ENCODE assay signal across 27 mouse cellular contexts in the genomic region with DNA sequence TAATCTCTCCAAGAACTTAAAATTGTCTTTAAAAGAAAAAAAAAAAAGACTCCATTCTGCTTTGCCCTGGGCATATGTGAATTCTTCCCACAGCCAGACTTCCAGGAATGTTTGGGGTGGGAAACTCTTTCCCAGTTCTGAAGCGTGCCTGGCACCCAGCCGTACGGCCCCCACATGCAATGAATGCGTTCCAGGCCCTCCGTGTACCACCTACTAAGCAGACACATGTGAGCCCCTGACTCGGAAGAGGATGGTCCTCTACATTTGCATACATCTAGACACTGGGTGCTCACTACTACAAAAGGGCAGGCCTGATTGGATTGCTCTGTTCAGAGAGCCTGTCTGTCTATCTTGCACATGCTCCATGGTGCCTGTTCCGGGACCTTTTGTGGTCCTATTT. TPM values are rescaled to one million over a fixed set of nuclear protein-coding genes. Genes with fewer than 3 reads are reported as not detected.
DNase-seq lines count a peak whose midpoint lies in the region; TF ChIP-seq lines count a peak whose summit lies in the region.
"Had no signal": no experiment of that assay in that cellular context is flagged by ENCODE, and none has a peak within 500 bp of the region (broad histone marks: within the 10 kb centered on the region; RNA-seq: fewer than 3 reads in every experiment).

No protein-coding gene starts in this region.

- TF ChIP-seq CTCF in layer of hippocampus, adult 2 months (conservative IDR thresholded peaks at IDR 0.05) = no peak

- no peak overlapping the region for H3K4me3 ChIP-seq in layer of hippocampus, adult 2 months
- H3K4me3 ChIP-seq: forebrain, embryonic 10.5 days; forebrain, embryonic 15.5 days; heart, embryonic 10.5 days; heart, embryonic 15.5 days; kidney, embryonic 15.5 days; limb, embryonic 10.5 days; limb, embryonic 15.5 days; liver, embryonic 13.5 days; midbrain, embryonic 13.5 days; neural tube, embryonic 13.5 days; stomach, embryonic 15.5 days had no signal

- H3K27ac ChIP-seq in layer of hippocampus, adult 2 months = no peak overlapping the region; the same call in 1 of the 2 replicates
- H3K27ac ChIP-seq: forebrain, embryonic 10.5 days; forebrain, embryonic 15.5 days; heart, embryonic 15.5 days; kidney, embryonic 15.5 days; limb, embryonic 10.5 days; limb, embryonic 15.5 days; liver, embryonic 13.5 days; macrophage; midbrain, embryonic 13.5 days; neural tube, embryonic 13.5 days; stomach, embryonic 15.5 days had no signal

- intact Hi-C loops in left cerebral cortex, postnatal 36 days (cut with DNase I) = no loop called here
- intact Hi-C loops in left cerebral cortex, postnatal 10 days (cut with DNase I) = no loop called here

- peak; percentile 51 for DNase-seq in layer of hippocampus, adult 11-12 months (ENCODE audit: low spot score)
- DNase-seq in layer of hippocampus, adult 2 months (ENCODE audit: low spot score in 2 of 2) = no peak
- DNase-seq in left cerebral cortex, postnatal 36 days (ENCODE audit: low spot score in 2 of 2) = peak; percentile 65 to 72
- DNase-seq in left cerebral cortex, postnatal 10 days (ENCODE audit: extremely low spot score in 1 of 2, low spot score in 2 of 2) = no peak
- DNase-seq in layer of hippocampus, postnatal 36 days = peak; percentile 48 to 52
- peak; percentile 60 for DNase-seq in telencephalon, adult 2 months (ENCODE audit: low read depth, low spot score)
- no peak for DNase-seq in kidney, postnatal 25 days
- DNase-seq: adrenal gland, postnatal 14 days; cerebellum, adult 18-20 months; gastrocnemius, postnatal 10 days; kidney, adult 18-20 months; kidney, postnatal 36 days; liver, embryonic 13.5 days; lung, adult 18-20 months; lung, postnatal 10 days; thymus, postnatal 14 days had no signal

RNA-seq across cellular contexts. Expression of a gene that starts 17.0 kb away (rescaled TPM):
- 100 to 1,000 TPM; 111 TPM for total RNA-seq in layer of hippocampus, adult 2 months (2021)
- 100 to 1,000 TPM in 1 of 2 experiments, 10 to 100 TPM in 1; 96.5 to 102 TPM for total RNA-seq in left cerebral cortex, postnatal 36 days (2021)
- total RNA-seq in left cerebral cortex, postnatal 10 days (2021) = 100 to 1,000 TPM; 117 to 119 TPM
- total RNA-seq in layer of hippocampus, postnatal 36 days (2021) = 100 to 1,000 TPM; 100 to 101 TPM

Comparison
In these comparisons a context has a peak if more than half of its experiments do, and no peak if none do; other contexts are left out.
1. DNase-seq: peak in layer of hippocampus, adult 11-12 months (single experiment), left cerebral cortex, postnatal 36 days (2 of 2), layer of hippocampus, postnatal 36 days (2 of 2) and telencephalon, adult 2 months (single experiment); none in layer of hippocampus, adult 2 months (0 of 2), left cerebral cortex, postnatal 10 days (0 of 2) and kidney, postnatal 25 days (0 of 2).